Mouse (Mus musculus) heart, adult 2 months (tissue): Measurements from ENCODE around the gene Ankrd7.

Experiments
- CTCF ChIP-seq: fragments of 200-600 bp; IDR thresholded peaks from 2 replicates; pipeline ENCODE4 v1.8.1; 2022; ENCODE audit warnings: antibody characterized with exemption, mild to moderate bottlenecking, moderate library complexity
- EP300 ChIP-seq: fragments of 200-500 bp; IDR thresholded peaks from 2 replicates; pipeline ENCODE4 v1.6.1; 2011; ENCODE audit warnings: low read depth, low read length, control low read depth; ENCODE audit not compliant: insufficient read depth
- POLR2A ChIP-seq: fragments of 200-500 bp; IDR thresholded peaks from 2 replicates; pipeline ENCODE4 v1.6.1; 2011; ENCODE audit warnings: mild to moderate bottlenecking, low read depth, low read length, control low read depth; ENCODE audit not compliant: insufficient read depth

- no peak for TF ChIP-seq CTCF
- no peak for TF ChIP-seq POLR2A
- no peak for TF ChIP-seq EP300
Observed at GRCm38 (mm10) chr6:18820246-18820645, 45.9 kb upstream of the Ankrd7 start.
